Comparison of ENCODE assay signal across 21 mouse cellular contexts in the genomic region with DNA sequence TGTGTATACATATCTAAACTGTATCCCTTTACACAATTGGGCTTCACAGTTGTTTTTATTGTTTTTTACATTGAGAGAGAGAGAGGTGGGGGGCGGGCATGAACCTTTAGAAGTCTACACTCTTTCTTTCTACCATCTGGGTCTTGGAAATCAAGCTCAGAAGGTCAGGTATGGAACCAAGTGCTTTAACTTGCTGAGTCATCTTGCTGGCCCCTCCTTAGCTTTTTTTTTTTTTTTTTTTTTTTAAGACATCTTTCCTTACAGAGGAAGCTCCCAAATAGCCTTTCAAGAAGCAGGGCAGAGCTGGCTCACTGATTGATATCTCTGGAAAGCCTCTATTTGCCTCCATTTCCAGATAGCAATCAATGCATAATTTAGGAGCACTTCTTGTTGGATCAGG. TPM values are rescaled to one million over a fixed set of nuclear protein-coding genes. Genes with fewer than 3 reads are reported as not detected.
DNase-seq lines count a peak whose midpoint lies in the region; ATAC-seq and TF ChIP-seq lines count a peak whose summit lies in the region.
"Had no signal": no experiment of that assay in that cellular context is flagged by ENCODE, and none has a peak within 500 bp of the region (broad histone marks: within the 10 kb centered on the region; RNA-seq: fewer than 3 reads in every experiment).

No protein-coding gene starts in this region.

- DNase-seq in kidney, postnatal 36 days = no peak
- DNase-seq in 3T3-L1 (ENCODE audit: low read depth, low spot score) (peak; percentile 51), CH12.LX (ENCODE audit: extremely low read depth) (no peak), NIH3T3 (ENCODE audit: low read depth) (peak; percentile 38)
- no peak for DNase-seq in urinary bladder, postnatal 36 days (ENCODE audit: low spot score in 2 of 2)
- DNase-seq: adrenal gland, postnatal 14 days; B cell, adult 2 months; cerebellum, adult 11-12 months; cerebellum, adult 9-10 months; cerebellum, postnatal 36 days; gastrocnemius, adult 2 months; gastrocnemius, postnatal 25 days had no signal

- TF ChIP-seq EP300 in CH12.LX (IDR thresholded peaks at IDR 0.05; ENCODE audit: low read length) = no peak

- no peak for ATAC-seq in kidney, embryonic 15.5 days (replicated peaks; ENCODE audit: low FRiP score)
- ATAC-seq: CD4-positive, CD25-positive, alpha-beta regulatory T cell, adult 4 months; forebrain, embryonic 14.5 days had no signal

- H3K4me3 ChIP-seq in kidney, embryonic 15.5 days (replicated peaks) = no peak overlapping the region
- H3K4me3 ChIP-seq in CH12.LX (replicated peaks in 1 of 3; ENCODE audit: low read depth in 2 of 3, low read length in 2 of 3, poor library complexity in 1 of 3) = no peak overlapping the region
- H3K4me3 ChIP-seq: embryonic facial prominence, embryonic 15.5 days; erythroblast, embryonic 14.5 days; forebrain, embryonic 10.5 days; gastrocnemius, adult 2 months; heart, embryonic 12.5 days; hindbrain, embryonic 10.5 days had no signal

- dilution Hi-C loops in CH12.LX (cut with MboI; ENCODE audit: extremely low pct_ligation_motif_present, extremely low pct_unique_long_range_greater_than_20kb, low sequenced_read_pairs) = no loop called here

- H3K9me3 ChIP-seq in kidney, embryonic 15.5 days (replicated peaks) = no peaks in the 10 kb centered on the region
- no peaks in the 10 kb centered on the region for H3K9me3 ChIP-seq in CH12.LX (replicated peaks; ENCODE audit: low read length)
- H3K9me3 ChIP-seq: embryonic facial prominence, embryonic 15.5 days; forebrain, embryonic 10.5 days; heart, embryonic 12.5 days; hindbrain, embryonic 10.5 days had no signal

- TF ChIP-seq POLR2A in CH12.LX (IDR thresholded peaks at IDR 0.05; ENCODE audit: low read depth, low read length) = no peak

- no peak overlapping the region for H3K9ac ChIP-seq in kidney, embryonic 15.5 days
- H3K9ac ChIP-seq in CH12.LX (ENCODE audit: insufficient read depth, low read depth) = no peak overlapping the region
- H3K9ac ChIP-seq: embryonic facial prominence, embryonic 15.5 days; heart, embryonic 12.5 days; hindbrain, embryonic 14.5 days had no signal

- peaks cover 100% of the 10 kb centered on the region for H3K4me1 ChIP-seq in kidney, embryonic 15.5 days
- H3K4me1 ChIP-seq in CH12.LX (ENCODE audit: control insufficient read depth in 1 of 2, insufficient read depth in 2 of 2) = peaks cover 0 to 31% of the 10 kb centered on the region in 2 experiments; a peak in 2 of 4 replicates

- no peaks in the 10 kb centered on the region for H3K79me2 ChIP-seq in CH12.LX (replicated peaks; ENCODE audit: control insufficient read depth, extremely low read depth, insufficient read depth, poor library complexity, severe bottlenecking)

- H3K4me2 ChIP-seq in kidney, embryonic 15.5 days = peak overlapping the region; percentile 40; the same call in 1 of the 2 replicates
- no peak overlapping the region for H3K4me2 ChIP-seq in CH12.LX (ENCODE audit: insufficient read depth, low read depth, poor library complexity, severe bottlenecking)
- H3K4me2 ChIP-seq: embryonic facial prominence, embryonic 15.5 days; heart, embryonic 12.5 days; hindbrain, embryonic 14.5 days had no signal

- no peak for TF ChIP-seq CTCF in CH12.LX (conservative IDR thresholded peaks at IDR 0.05 in 1 of 2, IDR thresholded peaks at IDR 0.05 in 1 of 2; ENCODE audit: low read depth in 2 of 2, low read length in 2 of 2)

- TF ChIP-seq RAD21 in CH12.LX (IDR thresholded peaks at IDR 0.05; ENCODE audit: low read depth, low read length) = no peak

- in situ Hi-C loops in CH12.LX (cut with MboI; ENCODE audit: low pct_ligation_motif_present, low pct_unique_long_range_greater_than_20kb, low sequenced_read_pairs) = no loop called here

- H3K27ac ChIP-seq in kidney, embryonic 15.5 days = peak overlapping the region; percentile 93
- H3K27ac ChIP-seq in CH12.LX (ENCODE audit: insufficient read depth, low read depth) = no peak overlapping the region
- H3K27ac ChIP-seq: embryonic facial prominence, embryonic 15.5 days; gastrocnemius, adult 2 months; hindbrain, embryonic 10.5 days; hindbrain, embryonic 14.5 days had no signal

- 82% methylated on average over 1 of the region's 1 CpGs for WGBS in kidney, embryonic 15.5 days

- peaks cover 11% of the 10 kb centered on the region; the same call in 1 of the 2 replicates for H3K36me3 ChIP-seq in kidney, embryonic 15.5 days
- no peaks in the 10 kb centered on the region for H3K36me3 ChIP-seq in CH12.LX (replicated peaks in 1 of 2; ENCODE audit: control insufficient read depth in 1 of 2, insufficient read depth in 1 of 2, low read length in 1 of 2)
- H3K36me3 ChIP-seq: embryonic facial prominence, embryonic 15.5 days; hindbrain, embryonic 10.5 days had no signal

- no peaks in the 10 kb centered on the region for H3K27me3 ChIP-seq in kidney, embryonic 15.5 days
- no peaks in the 10 kb centered on the region for H3K27me3 ChIP-seq in CH12.LX (replicated peaks)
- H3K27me3 ChIP-seq: embryonic facial prominence, embryonic 15.5 days had no signal

TF ChIP-seq in CH12.LX, 34 proteins besides CTCF, POLR2A, EP300 and RAD21:
- TF ChIP-seq ZC3H11A (IDR thresholded peaks at IDR 0.05; ENCODE audit: low read depth, low read length) = no peak
- 0 out of 2 replicates have a peak, but pooled peaks have one; percentile 25 for TF ChIP-seq MAFK (IDR thresholded peaks at IDR 0.05; ENCODE audit: insufficient replicate concordance, low read length)

RNA-seq across cellular contexts. Expression of a gene that starts 10.7 kb away (rescaled TPM):
- 87.7 and 89.1 TPM in 2 replicates for polyA plus RNA-seq in kidney, embryonic 15.5 days (2015; fragmentation: Nextera tagmentation; extraction: Ambion mirVana)
- not detected in 2 replicates for total RNA-seq in CH12.LX (2012; rRNA removed)
- not detected in 2 replicates for total RNA-seq in CH12.LX (2014; rRNA removed)
- polyA plus RNA-seq in CH12.LX (2012; ENCODE audit: insufficient read length, low read depth) = not detected in 2 replicates
- polyA plus RNA-seq: erythroblast, embryonic 14.5 days had no signal

Comparison
In these comparisons a context has a peak if more than half of its experiments do, and no peak if none do; other contexts are left out.
1. DNase-seq: peak in 3T3-L1 (single experiment) and NIH3T3 (single experiment); none in kidney, postnatal 36 days (0 of 2), CH12.LX (single experiment) and urinary bladder, postnatal 36 days (0 of 2).
2. RNA of a gene that starts 10.7 kb away (polyA plus RNA-seq): 87.7 to 89.1 TPM in kidney, embryonic 15.5 days; not detected in CH12.LX; every median in the first group is over 10 times any median in the second.